Mouse (Mus musculus) MEL (cell line): ENCODE measurements around the gene Blm. TPM values are rescaled to one million over a fixed set of nuclear protein-coding genes. Genes with fewer than 3 reads are reported as not detected.

Experiments
- DNase-seq: peaks from one replicate; pipeline ENCODE4 v3.0.0; 2011; ENCODE audit warnings: low read depth, low spot score
- H3K27ac ChIP-seq: 2 replicates; pipeline ENCODE4 v1.5.1; 2012; ENCODE audit warnings: low read depth, mild to moderate bottlenecking, control low read depth, low read length, moderate library complexity; ENCODE audit not compliant: control insufficient read depth
- H3K27me3 ChIP-seq, 2 experiments: fragments of 150-350 bp in 1 of 2; sonication (generic) in 1 of 2; 2 replicates each; pipeline ENCODE4 v1.6.1; 2012; ENCODE audit warnings: low read length in 2 of 2, mild to moderate bottlenecking in 2 of 2, improper control_type of control experiment in 1 of 2, moderate library complexity in 1 of 2; ENCODE audit not compliant: insufficient read depth in 2 of 2, control insufficient read depth in 1 of 2
- H3K36me3 ChIP-seq, 2 experiments: 2 replicates each; pipeline ENCODE4 v1.6.1; 2012 to 2014; ENCODE audit warnings: low read length in 2 of 2, improper control_type of control experiment in 1 of 2, inconsistent platforms in 1 of 2, mild to moderate bottlenecking in 1 of 2; ENCODE audit not compliant: insufficient read depth in 2 of 2, control insufficient read depth in 1 of 2
- H3K4me1 ChIP-seq, 2 experiments: fragments of 150-350 bp in 1 of 2; sonication (generic) in 1 of 2; 2 replicates each; pipeline ENCODE4 v1.6.1; 2012; ENCODE audit warnings: low read length in 2 of 2, improper control_type of control experiment in 1 of 2, mild to moderate bottlenecking in 1 of 2; ENCODE audit not compliant: insufficient read depth in 2 of 2, control insufficient read depth in 1 of 2
- H3K4me3 ChIP-seq, 2 experiments: fragments of 150-350 bp in 1 of 2; sonication (generic) in 1 of 2; 2 replicates each; pipeline ENCODE4 v1.5.1; 2012; ENCODE audit warnings: low read depth in 2 of 2, low read length in 2 of 2, mild to moderate bottlenecking in 2 of 2, moderate library complexity in 2 of 2, control low read depth in 1 of 2, improper control_type of control experiment in 1 of 2; ENCODE audit not compliant: control insufficient read depth in 1 of 2, insufficient read depth in 1 of 2
- H3K79me2 ChIP-seq: 2 replicates; pipeline ENCODE4 v1.6.1; 2012; ENCODE audit warnings: mild to moderate bottlenecking, low read length, moderate library complexity; ENCODE audit not compliant: control insufficient read depth, poor library complexity, insufficient read depth
- H3K9ac ChIP-seq: 2 replicates; pipeline ENCODE4 v1.6.1; 2012; ENCODE audit warnings: low read depth, mild to moderate bottlenecking, control low read depth, low read length, moderate library complexity; ENCODE audit not compliant: control insufficient read depth, poor library complexity, severe bottlenecking
- H3K9me3 ChIP-seq: fragments of 150-350 bp; sonication (generic); replicated peaks from 2 replicates; pipeline ENCODE4 v1.6.1; 2012; ENCODE audit warnings: mild to moderate bottlenecking, low read length, improper control_type of control experiment, moderate library complexity; ENCODE audit not compliant: insufficient read depth
- CHD2 ChIP-seq: IDR thresholded peaks from 2 replicates; pipeline ENCODE4 v1.6.1; 2011; ENCODE audit warnings: low read length, improper control_type of control experiment
- E2F4 ChIP-seq: IDR thresholded peaks from 2 replicates; pipeline ENCODE4 v1.6.1; 2011; ENCODE audit warnings: low read depth, low read length, improper control_type of control experiment, borderline replicate concordance
- EP300 ChIP-seq, 2 experiments: IDR thresholded peaks; 2 replicates each; pipeline ENCODE4 v1.6.1; 2011; ENCODE audit warnings: improper control_type of control experiment in 2 of 2, low read length in 2 of 2, low read depth in 1 of 2, mild to moderate bottlenecking in 1 of 2
- ETS1 ChIP-seq: IDR thresholded peaks from 2 replicates; pipeline ENCODE4 v1.6.1; 2012; ENCODE audit warnings: low read depth, mild to moderate bottlenecking, inconsistent platforms, low read length, improper control_type of control experiment, moderate library complexity
- GATA1 ChIP-seq: IDR thresholded peaks from 2 replicates; pipeline ENCODE4 v1.6.1; 2011; ENCODE audit warnings: low read depth, low read length, improper control_type of control experiment
- JUND ChIP-seq: IDR thresholded peaks from 2 replicates; pipeline ENCODE4 v1.6.1; 2011; ENCODE audit warnings: low read depth, mild to moderate bottlenecking, improper control_type of control experiment, low read length
- MAFK ChIP-seq: IDR thresholded peaks from 2 replicates; pipeline ENCODE4 v1.6.1; 2011; ENCODE audit warnings: low read depth, mild to moderate bottlenecking, low read length, improper control_type of control experiment, borderline replicate concordance
- MAZ ChIP-seq: IDR thresholded peaks from 2 replicates; pipeline ENCODE4 v1.6.1; 2012; ENCODE audit warnings: low read depth, mild to moderate bottlenecking, inconsistent platforms, low read length, improper control_type of control experiment
- MYB ChIP-seq: IDR thresholded peaks from 2 replicates; pipeline ENCODE4 v1.6.1; 2011; ENCODE audit warnings: mild to moderate bottlenecking, low read depth, low read length, improper control_type of control experiment
- NRF1 ChIP-seq: IDR thresholded peaks from 2 replicates; pipeline ENCODE4 v1.6.1; 2014; ENCODE audit warnings: low read depth, mild to moderate bottlenecking, inconsistent platforms, low read length, improper control_type of control experiment, moderate library complexity; ENCODE audit not compliant: poor library complexity, insufficient read depth, severe bottlenecking
- POLR2AphosphoS2 ChIP-seq: IDR thresholded peaks from 2 replicates; pipeline ENCODE4 v1.6.1; 2011; ENCODE audit warnings: low read length, improper control_type of control experiment
- POLR2AphosphoS5 ChIP-seq: IDR thresholded peaks from 2 replicates; pipeline ENCODE4 v1.6.1; 2012; ENCODE audit warnings: low read depth, borderline replicate concordance, mild to moderate bottlenecking, inconsistent platforms, low read length, moderate library complexity, mixed read lengths
- SMC3 ChIP-seq: IDR thresholded peaks from 2 replicates; pipeline ENCODE4 v1.6.1; 2011; ENCODE audit warnings: low read depth, low read length, improper control_type of control experiment
- TAL1 ChIP-seq: IDR thresholded peaks from 2 replicates; pipeline ENCODE4 v1.6.1; 2012; ENCODE audit warnings: mild to moderate bottlenecking, inconsistent platforms, low read length, moderate library complexity, mixed read lengths
- UBTF ChIP-seq: IDR thresholded peaks from 2 replicates; pipeline ENCODE4 v1.6.1; 2012; ENCODE audit warnings: low read depth, mild to moderate bottlenecking, inconsistent platforms, low read length, improper control_type of control experiment, moderate library complexity, borderline replicate concordance; ENCODE audit not compliant: insufficient read depth
- ZMIZ1 ChIP-seq: IDR thresholded peaks from 2 replicates; pipeline ENCODE4 v1.6.1; 2012; ENCODE audit warnings: low read depth, mild to moderate bottlenecking, inconsistent platforms, low read length, improper control_type of control experiment, moderate library complexity
- polyA plus RNA-seq, 2 experiments: library from polyadenylated mRNA; stranded (reverse) in 1 of 2; unstranded in 1 of 2; fragments of >175 nt in 1 of 2; fragments of >200 nt in 1 of 2; gene quantifications; 2 replicates each; pipeline versions ENCODE4 v1.2.1 to v1.2.4; 2012; ENCODE audit warnings: low replicate concordance in 2 of 2, low read depth in 1 of 2; ENCODE audit not compliant: insufficient read length in 2 of 2, insufficient read depth in 1 of 2, missing spikeins in 1 of 2
- total RNA-seq: library from RNA; depleted of rRNA; stranded (reverse); fragments of 300-350 nt; gene quantifications from 2 replicates; pipeline ENCODE4 v1.2.3, GENCODE M21; 2012

Gene Blm
- total and polyA plus RNA-seq, 3 experiments, result 28.5 to 83.8 (median 52.0) TPM

- peak; percentile 98 for TF ChIP-seq ETS1
- peak; percentile 78 to 80 for TF ChIP-seq EP300 (IDR thresholded peaks at IDR 0.05; ENCODE audit: low read depth in 1 of 2, low read length in 2 of 2)
Measured at GRCm38 (mm10) chr7:80416969-80417368, 118.0 kb downstream of the Blm start (continued).

DNA sequence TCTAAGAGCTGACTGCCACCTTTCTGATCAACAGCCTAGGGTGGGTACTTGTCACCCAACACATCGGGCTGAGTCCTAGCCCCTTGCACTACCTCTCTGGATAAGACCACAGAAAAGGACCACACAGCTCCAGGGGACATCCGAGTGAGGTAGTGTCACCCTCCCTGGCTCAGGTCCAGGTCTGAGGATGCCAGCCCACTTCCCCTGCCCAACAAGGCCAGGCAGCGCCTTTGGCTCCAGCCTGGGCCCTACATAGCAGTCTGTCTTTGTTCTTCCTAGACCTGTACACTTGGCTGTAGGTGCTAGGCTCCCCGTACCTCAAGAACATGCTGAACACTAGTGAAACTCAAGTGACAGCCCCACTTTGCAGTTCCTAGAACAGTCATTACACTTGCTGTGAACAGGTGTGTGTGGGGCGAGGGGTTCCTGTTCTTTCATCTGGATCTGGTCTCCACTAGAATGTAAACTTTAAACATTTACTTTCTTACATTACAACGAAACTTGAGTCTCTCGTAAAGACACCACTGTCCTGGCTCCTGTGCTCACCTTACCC is 120.5 kb downstream of the Blm start:
- Histone ChIP-seq H3K27me3 (no peaks in the 10 kb centered on the region), H3K9ac (no peak overlapping the region), H3K4me3 (no peak overlapping the region), H3K36me3 (peaks cover 0 to 25% of the 10 kb centered on the region in 2 experiments; a peak in 2 of 4 replicates), H3K4me1 (peaks cover 14 to 35% of the 10 kb centered on the region in 2 experiments), H3K27ac (no peak overlapping the region), H3K79me2 (no peaks in the 10 kb centered on the region), H3K9me3 (no peaks in the 10 kb centered on the region)
- TF ChIP-seq ZMIZ1 (no peak), MYB (no peak), TAL1 (no peak), CHD2 (no peak), POLR2AphosphoS2 (no peak), SMC3 (no peak), E2F4 (no peak), JUND (no peak), GATA1 (no peak), NRF1 (no peak), MAFK (no peak), MAZ (no peak)
- DNase-seq, result no peak

DNA sequence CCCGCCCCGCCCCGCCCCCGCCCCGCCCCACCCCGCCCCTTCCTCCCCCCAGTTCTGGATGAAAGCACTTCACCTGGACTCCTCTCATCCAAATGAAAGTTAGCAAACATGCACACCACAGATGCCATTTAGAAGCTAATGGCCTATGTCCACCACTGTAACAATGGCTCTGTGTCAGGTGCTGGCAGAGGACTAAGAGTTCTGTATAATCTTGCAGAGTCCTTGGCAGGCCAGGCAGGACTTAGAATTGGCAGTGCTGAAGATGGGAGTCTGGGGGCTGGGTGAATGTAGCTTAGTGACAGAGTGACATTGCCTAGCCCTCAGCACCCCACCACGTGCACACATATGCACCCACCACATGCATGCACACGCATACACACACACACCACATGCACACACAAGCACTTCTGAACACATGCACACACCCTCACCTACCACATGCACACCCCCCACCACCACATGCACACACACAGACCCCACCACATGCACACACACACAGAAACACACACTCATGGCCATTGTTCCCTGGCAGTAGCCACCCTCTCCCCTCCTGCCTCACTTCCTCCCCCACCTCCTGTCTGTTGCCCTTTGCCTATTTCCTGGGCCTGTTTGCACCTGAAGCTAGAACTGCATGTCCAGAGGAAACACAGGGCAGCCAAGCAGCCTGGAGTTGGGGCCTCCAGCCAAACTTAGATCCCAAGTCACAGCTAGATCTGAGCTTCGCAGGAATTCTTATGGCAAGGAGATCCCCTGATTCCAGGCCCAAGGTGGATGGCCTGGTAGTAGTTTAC is 121.2 kb downstream of the Blm start:
- no peak overlapping the region for H3K27ac ChIP-seq
- no peaks in the 10 kb centered on the region for H3K27me3 ChIP-seq
- no peak for DNase-seq
- TF ChIP-seq UBTF, result no peak
- no peak for TF ChIP-seq GATA1
- TF ChIP-seq POLR2AphosphoS5, result peak; percentile 52; the same call in 1 of the 2 replicates
- no peak overlapping the region for H3K9ac ChIP-seq
- no peak overlapping the region for H3K4me3 ChIP-seq
- peaks cover 9 to 29% of the 10 kb centered on the region in 2 experiments for H3K4me1 ChIP-seq
- peaks cover 0 to 23% of the 10 kb centered on the region in 2 experiments; a peak in 2 of 4 replicates for H3K36me3 ChIP-seq
- no peaks in the 10 kb centered on the region for H3K9me3 ChIP-seq
- H3K79me2 ChIP-seq, result no peaks in the 10 kb centered on the region
